Mouse (Mus musculus) layer of hippocampus, adult 2 months (tissue): ENCODE data around the gene Tmem87b. TPM values are rescaled to one million over a fixed set of nuclear protein-coding genes. Genes with fewer than 3 reads are reported as not detected.

Experiments
- DNase-seq, 2 experiments: peaks; one replicate each; pipeline ENCODE4 v3.0.0; 2022; ENCODE audit warnings: low spot score in 2 of 2
- H3K27ac ChIP-seq: fragments of 200-600 bp; 2 replicates; pipeline ENCODE4 v1.8.1; 2022
- H3K4me3 ChIP-seq: fragments of 200-600 bp; 2 replicates; pipeline ENCODE4 v1.8.1; 2022; ENCODE audit warnings: mild to moderate bottlenecking
- CTCF ChIP-seq: fragments of 200-600 bp; conservative IDR thresholded peaks from 2 replicates; pipeline ENCODE4 v1.8.1; 2022; ENCODE audit warnings: antibody characterized with exemption, mild to moderate bottlenecking, moderate library complexity
- total RNA-seq, 2 experiments: library from RNA; stranded (reverse); gene quantifications; 2 replicates each; pipeline ENCODE4 v1.2.3; 2021

The Tmem87b gene
- total RNA-seq, 2 experiments from 2014 or later: 34.7 to 36.3 TPM

DNA sequence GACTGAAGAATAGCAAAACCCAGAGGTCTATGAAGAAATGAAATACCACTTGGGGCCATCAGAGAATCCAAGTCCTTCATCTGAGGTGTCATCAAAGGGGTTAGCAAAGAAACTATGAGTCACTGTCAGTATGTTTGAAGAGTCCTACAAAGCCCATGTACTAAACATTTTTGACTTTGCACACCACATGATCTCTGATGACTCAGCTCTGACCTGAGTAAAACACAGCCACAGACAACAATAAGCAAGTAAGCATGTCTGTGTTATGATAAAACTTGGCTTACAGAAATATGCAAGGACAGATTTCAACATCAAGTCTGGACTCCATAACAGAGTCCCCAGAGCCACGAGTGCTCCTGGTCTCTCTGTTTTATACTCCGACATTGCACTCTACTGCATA lies 15.1 kb downstream of the Tmem87b start:
- no peak for DNase-seq
- TF ChIP-seq CTCF: no peak
- H3K27ac ChIP-seq: no peak overlapping the region
- H3K4me3 ChIP-seq: no peak overlapping the region

DNA sequence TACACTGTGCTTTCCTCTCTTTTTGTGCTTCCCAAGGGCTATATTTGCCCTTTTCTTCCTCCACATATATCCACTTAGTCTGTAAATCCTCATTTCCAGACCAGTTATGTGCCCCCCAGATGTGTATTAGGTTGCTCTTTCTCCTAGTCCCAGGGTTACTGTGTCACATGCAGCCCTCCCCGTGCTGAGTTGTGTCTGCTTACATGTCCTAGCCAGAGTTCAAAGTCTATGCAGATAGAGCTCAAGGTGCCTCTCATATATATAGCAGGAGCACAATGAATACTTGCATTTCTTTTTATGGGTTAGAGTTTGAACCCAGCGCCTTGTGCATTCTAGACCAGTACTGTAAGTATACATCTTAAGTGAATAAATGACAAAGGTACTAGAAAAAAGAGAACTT lies 15.5 kb downstream of the Tmem87b start:
- Histone ChIP-seq H3K4me3 (no peak overlapping the region), H3K27ac (no peak overlapping the region)
- DNase-seq: no peak
- TF ChIP-seq CTCF: no peak

DNA sequence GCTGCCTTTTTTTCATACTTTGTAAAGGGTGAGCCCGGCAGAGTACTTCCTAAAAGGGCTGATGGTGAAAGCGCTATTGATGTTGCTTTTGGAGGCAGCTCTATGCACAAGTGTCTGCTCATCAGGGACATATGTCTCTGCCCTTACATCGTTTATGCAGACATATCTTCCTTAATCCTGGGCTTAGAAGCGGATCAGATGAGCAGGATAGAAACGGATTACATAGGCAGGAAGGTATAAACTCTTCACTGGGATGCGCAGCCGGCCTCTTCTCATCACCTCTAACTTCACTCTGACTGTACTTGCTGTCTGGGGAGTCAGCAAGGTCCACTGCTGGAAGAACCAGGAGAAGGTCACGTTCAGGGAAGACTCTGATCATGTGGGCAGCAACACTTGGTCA lies 19.6 kb downstream of the Tmem87b start:
- Histone ChIP-seq H3K4me3 (no peak overlapping the region), H3K27ac (no peak overlapping the region)
- no peak for DNase-seq
- no peak for TF ChIP-seq CTCF

DNA sequence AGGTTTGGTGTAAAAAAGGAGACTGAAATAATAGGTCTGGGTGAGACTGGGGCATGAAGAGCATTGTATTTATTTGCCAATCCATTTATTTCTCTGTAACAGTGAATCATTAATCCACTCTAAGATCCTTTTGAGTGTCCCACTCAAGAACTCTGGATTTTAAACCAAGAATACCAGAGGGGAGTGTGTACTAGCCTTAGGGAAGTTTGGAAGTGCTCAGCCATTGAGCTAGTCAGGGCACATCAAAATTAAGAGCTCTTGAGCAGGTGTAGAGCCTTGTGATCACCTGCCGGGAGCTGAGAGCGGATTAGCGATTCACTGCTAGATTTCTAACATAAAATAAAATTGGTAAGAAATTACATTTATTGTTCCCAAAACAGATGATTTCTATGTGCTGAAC lies 20.7 kb downstream of the Tmem87b start:
- no peak for TF ChIP-seq CTCF
- Histone ChIP-seq H3K27ac (no peak overlapping the region), H3K4me3 (no peak overlapping the region)
- DNase-seq: no peak

DNA sequence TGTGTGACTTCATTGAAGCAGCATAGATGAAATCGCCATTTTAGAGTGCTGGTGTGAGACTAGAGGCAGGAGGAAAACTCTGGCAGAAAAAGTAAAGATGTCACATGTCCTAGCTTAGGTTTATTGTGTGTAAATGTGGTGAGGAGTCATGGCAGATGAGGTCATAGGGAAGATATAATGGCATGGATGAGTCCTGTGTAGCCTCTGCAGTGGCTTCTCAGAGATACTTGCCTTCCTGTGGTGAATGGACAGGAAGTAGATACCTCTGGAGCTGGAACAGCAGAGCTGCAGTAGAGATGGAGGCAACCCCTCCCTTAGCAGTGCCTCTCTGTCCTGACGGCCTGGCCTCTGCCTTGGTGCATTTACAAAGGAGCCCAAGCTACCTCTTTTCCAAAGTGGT lies 21.6 kb downstream of the Tmem87b start:
- H3K27ac ChIP-seq: no peak overlapping the region
- DNase-seq: no peak
- no peak for TF ChIP-seq CTCF
- no peak overlapping the region for H3K4me3 ChIP-seq

DNA sequence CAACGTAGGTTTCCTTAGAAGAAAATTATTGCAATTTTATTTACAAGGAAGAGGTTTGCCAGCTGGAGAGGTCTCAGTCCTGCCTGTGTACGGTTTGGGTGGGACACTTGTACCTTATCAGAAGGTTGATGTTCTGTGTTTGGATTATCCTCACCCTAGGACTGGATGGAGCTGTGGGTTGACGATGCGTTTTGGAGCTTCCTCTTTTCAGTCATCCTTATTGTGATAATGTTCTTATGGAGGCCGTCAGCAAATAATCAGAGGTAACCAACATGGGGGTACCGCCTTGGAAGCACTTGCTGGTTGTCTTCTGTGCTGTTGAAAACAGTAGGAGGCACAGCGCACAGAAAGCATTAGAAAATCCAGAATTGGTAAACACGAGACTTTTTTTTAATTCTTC lies 24.5 kb downstream of the Tmem87b start:
- Histone ChIP-seq H3K4me3 (no peak overlapping the region), H3K27ac (no peak overlapping the region)
- no peak for DNase-seq
- no peak for TF ChIP-seq CTCF

DNA sequence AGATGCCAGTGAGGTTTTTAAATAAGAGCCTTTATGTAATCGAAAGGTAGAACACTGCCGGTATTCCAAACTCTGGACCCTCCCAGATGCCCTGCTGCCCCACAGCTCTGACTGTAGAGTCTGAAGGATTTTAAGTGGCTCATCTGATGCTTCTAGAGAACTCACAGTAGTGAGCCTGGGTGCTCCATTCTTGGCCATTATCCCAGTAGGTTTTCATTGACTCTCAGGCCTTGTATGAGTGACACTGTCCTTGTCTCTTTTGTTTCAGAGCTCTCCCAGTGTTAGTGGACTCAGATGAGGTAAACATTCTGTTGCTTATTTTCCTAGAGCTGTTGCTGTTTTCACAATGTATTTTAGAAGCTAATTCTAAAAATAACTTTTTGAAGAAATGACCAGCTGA lies 32.1 kb downstream of the Tmem87b start:
- no peak for DNase-seq
- TF ChIP-seq CTCF: no peak
- H3K27ac ChIP-seq: no peak overlapping the region
- no peak overlapping the region for H3K4me3 ChIP-seq

DNA sequence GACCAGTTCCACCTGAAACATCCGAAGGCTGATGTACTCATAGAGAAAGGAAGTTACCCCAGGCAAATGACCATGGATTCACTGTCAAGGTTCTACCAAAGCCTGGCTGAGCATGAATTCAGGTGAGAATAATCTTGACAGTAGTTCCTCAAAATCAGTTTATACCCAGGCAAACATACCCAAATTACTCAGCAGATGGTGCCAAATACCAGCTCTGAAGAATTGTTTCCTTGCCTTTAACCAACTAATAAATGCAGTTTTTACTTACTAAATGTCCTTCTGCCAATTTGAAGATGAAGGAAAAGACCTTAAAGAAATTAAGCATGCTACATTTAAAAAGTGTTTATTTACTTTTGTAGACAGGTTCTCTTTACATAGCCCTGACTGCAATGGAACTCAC lies 38.8 kb downstream of the Tmem87b start:
- no peak for DNase-seq
- no peak overlapping the region for H3K4me3 ChIP-seq
- H3K27ac ChIP-seq: no peak overlapping the region
- peak; percentile 58 for TF ChIP-seq CTCF

DNA sequence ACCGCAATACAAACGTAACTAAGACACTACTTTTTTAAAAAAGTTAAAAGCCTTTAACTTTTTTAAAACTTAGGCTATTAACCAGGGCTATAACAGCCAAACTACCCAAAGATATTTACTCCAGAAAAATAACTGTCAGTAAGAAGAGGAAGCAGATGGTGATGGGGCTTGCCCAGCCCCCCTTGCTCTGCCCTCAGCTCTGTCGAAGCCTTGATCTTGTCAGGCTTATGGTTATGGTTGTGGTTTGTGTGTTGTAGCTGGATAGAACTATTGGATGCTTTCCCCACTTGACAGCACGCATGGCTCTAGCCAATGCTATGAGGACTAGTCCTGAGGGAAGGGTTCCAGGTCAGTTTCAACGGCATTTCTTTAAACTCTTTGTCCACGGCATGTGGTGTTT lies 41.0 kb downstream of the Tmem87b start:
- Histone ChIP-seq H3K4me3 (no peak overlapping the region), H3K27ac (no peak overlapping the region)
- no peak for DNase-seq
- no peak for TF ChIP-seq CTCF

DNA sequence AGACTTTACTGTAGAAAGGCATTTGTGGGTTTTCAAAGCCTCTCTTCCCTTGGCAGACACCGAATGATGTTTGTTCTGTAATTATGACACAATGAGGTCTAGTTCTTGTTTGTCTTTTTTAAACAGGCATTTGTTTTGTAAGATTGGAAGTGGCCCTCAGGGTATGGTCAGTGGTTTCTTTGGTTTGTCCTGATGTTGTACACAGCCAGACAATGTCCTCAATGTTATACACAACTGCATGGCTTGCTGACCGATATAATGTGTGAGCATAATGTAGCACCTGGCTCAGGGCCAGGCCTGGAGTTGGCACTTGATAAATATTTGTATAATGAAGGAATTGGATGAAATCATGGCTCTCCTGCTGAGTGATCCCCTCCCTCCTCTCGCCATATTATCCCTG lies 41.9 kb downstream of the Tmem87b start:
- DNase-seq: no peak
- Histone ChIP-seq H3K4me3 (no peak overlapping the region), H3K27ac (no peak overlapping the region)
- TF ChIP-seq CTCF: no peak

DNA sequence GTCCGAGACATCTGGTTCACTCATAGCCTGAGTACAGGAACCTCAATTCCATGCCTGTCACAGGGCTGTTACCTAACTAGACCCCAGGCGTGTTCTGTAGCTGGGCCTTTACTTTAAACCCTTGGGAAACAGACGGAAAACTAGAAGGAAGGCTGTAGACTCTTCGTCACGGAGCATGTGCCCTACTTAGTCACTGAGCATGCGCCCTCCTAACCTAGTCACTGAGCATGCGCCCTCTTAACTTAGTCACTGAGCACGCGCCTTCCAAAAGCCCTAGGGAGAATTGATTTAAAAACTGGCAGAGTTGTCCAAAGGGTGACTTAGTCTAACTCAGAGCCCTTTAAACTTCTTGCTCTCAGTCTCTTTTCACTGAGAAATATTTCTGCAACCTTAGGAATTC lies 44.7 kb downstream of the Tmem87b start, which contains the start of gene Fbln7:
Gene Fbln7, plus strand, starts transcription at position 346 of the 400 bp plus-strand sequence.
- no peak for DNase-seq
- Histone ChIP-seq H3K4me3 (peak within 1 kb of the TSS; percentile 53), H3K27ac (no peak within 1 kb of the TSS)
- no peak for TF ChIP-seq CTCF

DNA sequence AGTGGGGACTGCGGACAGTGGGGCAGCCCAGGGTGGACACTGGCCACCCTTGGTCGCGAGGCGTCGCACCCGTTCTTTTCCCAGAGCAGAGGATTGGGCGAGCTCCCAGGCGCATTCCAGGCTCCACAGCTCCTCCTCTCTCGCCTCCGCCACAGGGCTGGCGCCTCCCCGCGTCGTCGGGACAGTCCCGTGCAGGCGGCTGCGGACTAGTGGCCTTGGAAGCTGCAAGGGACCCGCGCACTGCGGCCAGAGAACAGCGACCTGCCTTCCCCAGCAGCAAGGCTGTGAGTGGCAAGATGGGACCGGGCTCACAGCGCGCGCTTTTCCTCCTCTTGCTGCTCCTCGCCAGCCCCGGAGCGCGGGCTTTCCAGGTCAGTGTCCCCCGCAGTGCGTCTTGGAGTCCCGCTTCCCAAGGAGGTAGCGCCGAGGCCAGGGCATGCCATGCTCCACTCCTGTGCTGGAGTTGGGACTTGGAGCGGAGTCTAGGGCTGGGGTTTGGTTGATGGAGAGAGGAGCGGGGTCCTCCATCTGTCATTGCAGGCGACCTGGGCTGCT lies 45.9 kb downstream of the Tmem87b start:
- Histone ChIP-seq H3K27ac (no peak overlapping the region), H3K4me3 (peak overlapping the region; percentile 53)
- DNase-seq: no peak
- peak; percentile 41 for TF ChIP-seq CTCF

DNA sequence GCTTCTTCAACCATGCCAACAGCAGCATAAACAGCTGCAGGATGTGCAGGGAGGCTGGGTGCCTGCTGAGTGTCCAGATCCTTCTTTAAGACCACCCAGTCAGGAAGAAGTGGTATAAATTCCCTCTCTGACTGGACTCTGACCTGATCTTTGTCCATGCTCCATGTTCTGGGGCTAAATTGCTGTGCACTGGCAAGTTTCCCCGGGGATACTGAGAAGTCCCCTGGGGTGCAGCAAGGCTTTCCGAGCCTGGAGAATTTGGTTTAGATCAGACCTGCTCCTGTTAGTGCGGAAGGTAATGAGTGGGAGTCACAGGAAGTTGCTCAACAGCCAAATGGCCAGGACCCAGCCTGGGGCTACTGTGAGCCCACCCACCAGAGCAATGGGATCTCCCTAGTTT lies 47.1 kb downstream of the Tmem87b start:
- Histone ChIP-seq H3K27ac (no peak overlapping the region), H3K4me3 (no peak overlapping the region)
- no peak for TF ChIP-seq CTCF
- no peak for DNase-seq

DNA sequence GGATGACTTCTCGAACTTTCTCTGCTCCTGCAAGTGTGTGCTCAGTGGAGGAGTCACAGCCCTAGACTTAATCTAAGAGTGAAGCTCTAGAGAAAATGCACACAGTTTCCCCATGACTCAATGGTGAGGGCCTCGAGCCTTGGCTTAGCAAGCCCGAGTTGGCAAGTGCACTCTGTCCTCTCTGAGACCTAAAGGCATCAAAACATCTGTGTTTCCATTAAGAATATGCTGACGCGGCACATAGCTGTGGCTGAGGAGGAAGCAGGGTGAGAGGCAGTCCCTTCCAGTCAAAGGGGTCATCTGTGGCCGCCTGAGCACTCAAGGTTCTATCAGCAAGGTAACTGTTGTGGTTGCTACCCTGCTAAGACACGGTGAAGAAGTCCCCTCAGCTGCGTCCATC lies 53.7 kb downstream of the Tmem87b start:
- no peak overlapping the region for H3K27ac ChIP-seq
- DNase-seq: no peak
- TF ChIP-seq CTCF: no peak
- H3K4me3 ChIP-seq: no peak overlapping the region

DNA sequence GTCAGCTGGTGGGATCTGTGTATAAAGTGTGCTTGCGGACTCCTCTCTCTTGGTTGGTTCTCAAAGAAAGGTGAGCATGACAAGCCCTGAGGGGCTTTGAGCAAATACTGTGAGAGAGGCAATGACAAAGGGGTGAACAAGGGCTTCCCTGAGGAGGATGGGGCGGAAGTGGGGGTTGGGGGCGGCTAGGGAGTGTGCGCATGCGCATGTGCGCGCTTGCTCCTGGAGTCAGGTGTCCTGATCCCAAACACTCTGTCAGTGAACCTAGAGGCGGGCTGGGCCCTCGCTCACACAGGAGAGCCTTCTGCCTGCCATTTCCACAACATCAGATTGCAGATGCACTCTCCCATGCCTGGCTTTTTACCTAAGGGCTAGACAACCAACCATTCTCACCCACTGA lies 54.3 kb downstream of the Tmem87b start:
- Histone ChIP-seq H3K27ac (no peak overlapping the region), H3K4me3 (no peak overlapping the region)
- no peak for DNase-seq
- no peak for TF ChIP-seq CTCF
